Mouse (Mus musculus) C2C12 (cell line): ENCODE data around the gene Adgrb3.

Experiments
- CEBPB ChIP-seq: IDR thresholded peaks from one replicate; pipeline ENCODE4 v1.6.1; 2011; ENCODE audit warnings: low read depth, mild to moderate bottlenecking, control low read depth, moderate library complexity
- CTCF ChIP-seq: IDR thresholded peaks from one replicate; pipeline ENCODE4 v1.5.1; 2011; ENCODE audit not compliant: control insufficient read depth, insufficient read depth, insufficient read length
- FOSL1 ChIP-seq: IDR thresholded peaks from one replicate; pipeline ENCODE4 v1.8.0; 2011; ENCODE audit warnings: mild to moderate bottlenecking, low read length; ENCODE audit not compliant: poor library complexity, insufficient read depth, severe bottlenecking
- MAX ChIP-seq: IDR thresholded peaks from one replicate; pipeline ENCODE4 v1.6.1; 2011; ENCODE audit warnings: mild to moderate bottlenecking, control low read depth
- MYOD1 ChIP-seq: IDR thresholded peaks from one replicate; pipeline ENCODE4 v1.6.1; 2011; ENCODE audit warnings: low read depth; ENCODE audit not compliant: control insufficient read depth, insufficient read length
- MYOG ChIP-seq: IDR thresholded peaks from one replicate; pipeline ENCODE4 v1.6.1; 2011; ENCODE audit not compliant: control insufficient read depth, insufficient read length; ENCODE audit errors: extremely low read depth
- USF1 ChIP-seq: IDR thresholded peaks from one replicate; pipeline ENCODE4 v1.6.1; 2011; ENCODE audit warnings: low read depth, mild to moderate bottlenecking, control low read depth, moderate library complexity

DNA sequence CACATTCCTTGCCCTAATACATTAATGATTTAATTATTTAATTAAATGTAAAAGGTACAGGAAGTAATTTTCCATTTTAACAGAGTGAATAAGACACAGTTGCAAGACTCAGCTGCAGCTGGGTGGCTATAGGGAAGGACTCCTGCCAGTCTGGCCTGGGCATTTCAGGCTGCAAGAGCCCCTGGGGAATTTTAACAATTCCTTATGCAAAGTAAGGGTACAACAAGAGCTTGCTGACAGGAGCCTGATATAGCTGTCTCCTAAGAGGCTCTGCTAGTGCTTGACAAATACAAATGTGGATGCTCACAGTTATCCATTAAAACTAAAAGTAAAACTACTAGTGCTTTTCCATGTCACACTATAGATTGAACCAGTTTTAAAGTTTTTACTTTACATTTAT is 410.1 kb downstream of the Adgrb3 start:
- no peak for TF ChIP-seq CTCF
- TF ChIP-seq USF1: no peak
- no peak for TF ChIP-seq MAX
- TF ChIP-seq CEBPB: no peak
- no peak for TF ChIP-seq FOSL1
- TF ChIP-seq MYOD1: no peak
- TF ChIP-seq MYOG: no peak
